Mouse (Mus musculus): ENCODE measurements at regions not wholly inside any gene's neighbourhood (a gene's known extent, or its start where the extent isn't known, plus 50 kb on each side); places are given as distances from the start of the nearest gene placed in this dataset.

GRCm38 (mm10) chr2:105495796-105496195 is 96.7 kb upstream of the Rcn1 start:
- Histone ChIP-seq H3K4me1 (ENCODE audit: control insufficient read depth, insufficient read depth, low read length) (no peaks in the 10 kb centered on the region), H3K4me3 (replicated peaks; ENCODE audit: extremely low read depth, low read depth, low read length) (no peak overlapping the region)
- WGBS, result 68% methylated on average over 13 of the region's 13 CpGs
- TF ChIP-seq CTCF (IDR thresholded peaks at IDR 0.05; ENCODE audit: insufficient read depth, low read length) (no peak), POLR2A (IDR thresholded peaks at IDR 0.05; ENCODE audit: borderline replicate concordance, extremely low read depth, low read depth, low read length) (no peak)
- DNase-seq, result no peak

- H3K4me1 ChIP-seq (ENCODE audit: control insufficient read depth, insufficient read depth, low read length), result no peaks in the 10 kb centered on the region
- DNase-seq, result no peak
- H3K4me3 ChIP-seq (replicated peaks; ENCODE audit: extremely low read depth, low read depth, low read length), result no peak overlapping the region
- no peak for TF ChIP-seq CTCF (IDR thresholded peaks at IDR 0.05; ENCODE audit: insufficient read depth, low read length)
- TF ChIP-seq POLR2A (IDR thresholded peaks at IDR 0.05; ENCODE audit: borderline replicate concordance, extremely low read depth, low read depth, low read length), result no peak
- WGBS, result 60% methylated on average over 2 of the region's 2 CpGs
These were observed 105.1 kb upstream of the Rcn1 start for GRCm38 (mm10) chr2:105504197-105504596.

- no peaks in the 10 kb centered on the region for H3K4me1 ChIP-seq (ENCODE audit: control insufficient read depth, insufficient read depth, low read length)
- TF ChIP-seq POLR2A (IDR thresholded peaks at IDR 0.05; ENCODE audit: borderline replicate concordance, extremely low read depth, low read depth, low read length) (no peak), CTCF (IDR thresholded peaks at IDR 0.05; ENCODE audit: insufficient read depth, low read length) (no peak)
- WGBS, result 84% methylated on average over 4 of the region's 4 CpGs
- no peak overlapping the region for H3K4me3 ChIP-seq (replicated peaks; ENCODE audit: extremely low read depth, low read depth, low read length)
- DNase-seq, result no peak
These were observed 106.4 kb upstream of the Rcn1 start for GRCm38 (mm10) chr2:105505554-105505953.

- 44% methylated on average over 4 of the region's 4 CpGs for WGBS
- Histone ChIP-seq H3K4me3 (replicated peaks; ENCODE audit: extremely low read depth, low read depth, low read length) (no peak overlapping the region), H3K4me1 (ENCODE audit: control insufficient read depth, insufficient read depth, low read length) (no peaks in the 10 kb centered on the region)
- DNase-seq, result no peak
- TF ChIP-seq POLR2A (IDR thresholded peaks at IDR 0.05; ENCODE audit: borderline replicate concordance, extremely low read depth, low read depth, low read length) (no peak), CTCF (IDR thresholded peaks at IDR 0.05; ENCODE audit: insufficient read depth, low read length) (no peak)
These were observed 108.0 kb upstream of the Rcn1 start for GRCm38 (mm10) chr2:105507160-105507559.

- 73% methylated on average over 4 of the region's 4 CpGs for WGBS
- H3K4me1 ChIP-seq (ENCODE audit: control insufficient read depth, insufficient read depth, low read length), result no peaks in the 10 kb centered on the region
- no peak for DNase-seq
- TF ChIP-seq CTCF (IDR thresholded peaks at IDR 0.05; ENCODE audit: insufficient read depth, low read length) (no peak), POLR2A (IDR thresholded peaks at IDR 0.05; ENCODE audit: borderline replicate concordance, extremely low read depth, low read depth, low read length) (no peak)
- H3K4me3 ChIP-seq (replicated peaks; ENCODE audit: extremely low read depth, low read depth, low read length), result no peak overlapping the region
These were observed 111.7 kb upstream of the Rcn1 start for GRCm38 (mm10) chr2:105510816-105511215.

GRCm38 (mm10) chr2:105511690-105512089 is 112.6 kb upstream of the Rcn1 start:
- TF ChIP-seq CTCF (IDR thresholded peaks at IDR 0.05; ENCODE audit: insufficient read depth, low read length) (no peak), POLR2A (IDR thresholded peaks at IDR 0.05; ENCODE audit: borderline replicate concordance, extremely low read depth, low read depth, low read length) (no peak)
- WGBS, result 71% methylated on average over 4 of the region's 4 CpGs
- H3K4me3 ChIP-seq (replicated peaks; ENCODE audit: extremely low read depth, low read depth, low read length), result no peak overlapping the region

GRCm38 (mm10) chr2:105514226-105514625 is 115.1 kb upstream of the Rcn1 start:
- H3K4me3 ChIP-seq (replicated peaks; ENCODE audit: extremely low read depth, low read depth, low read length), result no peak overlapping the region
- TF ChIP-seq POLR2A (IDR thresholded peaks at IDR 0.05; ENCODE audit: borderline replicate concordance, extremely low read depth, low read depth, low read length) (no peak), CTCF (IDR thresholded peaks at IDR 0.05; ENCODE audit: insufficient read depth, low read length) (no peak)
- 63% methylated on average over 1 of the region's 1 CpGs for WGBS
- no peaks in the 10 kb centered on the region for H3K4me1 ChIP-seq (ENCODE audit: control insufficient read depth, insufficient read depth, low read length)
- no peak for DNase-seq

More at GRCm38 (mm10) chr2:105511690-105512089, 112.6 kb upstream of the Rcn1 start:
- H3K4me1 ChIP-seq (ENCODE audit: control insufficient read depth, insufficient read depth, low read length), result no peaks in the 10 kb centered on the region
- no peak for DNase-seq

- Histone ChIP-seq H3K4me3 (replicated peaks; ENCODE audit: extremely low read depth, low read depth, low read length) (no peak overlapping the region), H3K4me1 (ENCODE audit: control insufficient read depth, insufficient read depth, low read length) (no peaks in the 10 kb centered on the region)
- TF ChIP-seq POLR2A (IDR thresholded peaks at IDR 0.05; ENCODE audit: borderline replicate concordance, extremely low read depth, low read depth, low read length), result no peak
- TF ChIP-seq CTCF (IDR thresholded peaks at IDR 0.05; ENCODE audit: insufficient read depth, low read length), result no peak
- WGBS, result 63% methylated on average over 3 of the region's 3 CpGs
- no peak for DNase-seq
These were observed 115.8 kb upstream of the Rcn1 start for GRCm38 (mm10) chr2:105514881-105515280.

GRCm38 (mm10) chr2:105515326-105515725 is 116.2 kb upstream of the Rcn1 start:
- WGBS, result 85% methylated on average over 3 of the region's 3 CpGs
- Histone ChIP-seq H3K4me3 (replicated peaks; ENCODE audit: extremely low read depth, low read depth, low read length) (no peak overlapping the region), H3K4me1 (ENCODE audit: control insufficient read depth, insufficient read depth, low read length) (no peaks in the 10 kb centered on the region)
- DNase-seq, result no peak
- TF ChIP-seq POLR2A (IDR thresholded peaks at IDR 0.05; ENCODE audit: borderline replicate concordance, extremely low read depth, low read depth, low read length), result no peak
- TF ChIP-seq CTCF (IDR thresholded peaks at IDR 0.05; ENCODE audit: insufficient read depth, low read length), result no peak

GRCm38 (mm10) chr2:105516267-105517133 is 117.4 kb upstream of the Rcn1 start:
- TF ChIP-seq POLR2A (IDR thresholded peaks at IDR 0.05; ENCODE audit: borderline replicate concordance, extremely low read depth, low read depth, low read length) (no peak), CTCF (IDR thresholded peaks at IDR 0.05; ENCODE audit: insufficient read depth, low read length) (no peak)
- DNase-seq, result no peak
- no peaks in the 10 kb centered on the region for H3K4me1 ChIP-seq (ENCODE audit: control insufficient read depth, insufficient read depth, low read length)
- WGBS, result 70% methylated on average over 6 of the region's 6 CpGs
- no peak overlapping the region for H3K4me3 ChIP-seq (replicated peaks; ENCODE audit: extremely low read depth, low read depth, low read length)

Measured in lung, adult 2 months (tissue).